Comparison of ENCODE assay signal across 17 mouse cellular contexts in genomic region chr7:110556221-110556620, GRCm38 (mm10). TPM values are rescaled to one million over a fixed set of nuclear protein-coding genes. Genes with fewer than 3 reads are reported as not detected.
A peak's percentile ranks its signal among the peaks of the same experiment; 100 is the strongest.
DNase-seq lines count a peak whose midpoint lies in the region; ATAC-seq lines count a peak whose summit lies in the region.
"Had no signal": no experiment of that assay in that cellular context is flagged by ENCODE, and none has a peak within 500 bp of the region (broad histone marks: within the 10 kb centered on the region; RNA-seq: fewer than 3 reads in every experiment).

No protein-coding gene starts in this region.

- DNase-seq in 3T3-L1 (ENCODE audit: low read depth, low spot score): peak; percentile 55
- peak; percentile 32 for DNase-seq in adipocyte (ENCODE audit: low spot score)
- peak; percentile 37 for DNase-seq in forelimb bud, embryonic 11.5 days (ENCODE audit: low read depth, low spot score)
- no peak for DNase-seq in retina, embryonic 14.5 days (ENCODE audit: low spot score)
- DNase-seq in thymus, postnatal 4 days: no peak
- no peak for DNase-seq in midbrain, embryonic 10.5 days (ENCODE audit: low spot score)
- DNase-seq: cerebellum, adult 11-12 months; heart, postnatal 36 days; lung, postnatal 4 days; midbrain, embryonic 14.5 days had no signal

- peak; percentile 71; the same call in 1 of the 2 replicates for ATAC-seq in intestine, embryonic 16.5 days
- ATAC-seq in intestine, embryonic 15.5 days: no peak
- ATAC-seq: forebrain, embryonic 15.5 days; Patski had no signal

- no peak overlapping the region for H3K27ac ChIP-seq in intestine, embryonic 16.5 days (ENCODE audit: low read length)
- H3K27ac ChIP-seq in intestine, embryonic 15.5 days: no peak overlapping the region
- H3K27ac ChIP-seq in midbrain, embryonic 10.5 days (replicated peaks): no peak overlapping the region
- H3K27ac ChIP-seq: forebrain, embryonic 15.5 days; hindbrain, embryonic 15.5 days had no signal

- no peaks in the 10 kb centered on the region for H3K4me1 ChIP-seq in intestine, embryonic 16.5 days (ENCODE audit: control insufficient read depth, insufficient read depth, low read length)
- no peaks in the 10 kb centered on the region for H3K4me1 ChIP-seq in intestine, embryonic 15.5 days (replicated peaks)
- H3K4me1 ChIP-seq in midbrain, embryonic 10.5 days: peaks cover 13% of the 10 kb centered on the region
- H3K4me1 ChIP-seq: forebrain, embryonic 15.5 days; hindbrain, embryonic 15.5 days had no signal

- no peaks in the 10 kb centered on the region for H3K27me3 ChIP-seq in intestine, embryonic 16.5 days (replicated peaks; ENCODE audit: control insufficient read depth, insufficient read depth, low read length)
- H3K27me3 ChIP-seq in intestine, embryonic 15.5 days (replicated peaks): no peaks in the 10 kb centered on the region
- H3K27me3 ChIP-seq in midbrain, embryonic 10.5 days (ENCODE audit: low read depth, poor library complexity, severe bottlenecking): no peaks in the 10 kb centered on the region
- H3K27me3 ChIP-seq: forebrain, embryonic 15.5 days; hindbrain, embryonic 15.5 days; Patski had no signal

- no peak overlapping the region for H3K9ac ChIP-seq in intestine, embryonic 16.5 days (ENCODE audit: low read depth, low read length)
- H3K9ac ChIP-seq in intestine, embryonic 15.5 days: no peak overlapping the region
- H3K9ac ChIP-seq: forebrain, embryonic 15.5 days; hindbrain, embryonic 15.5 days had no signal

- no peak overlapping the region for H3K4me2 ChIP-seq in intestine, embryonic 16.5 days (ENCODE audit: low read depth, low read length)
- H3K4me2 ChIP-seq in intestine, embryonic 15.5 days (replicated peaks): no peak overlapping the region
- H3K4me2 ChIP-seq: forebrain, embryonic 15.5 days; heart, embryonic 11.5 days; hindbrain, embryonic 15.5 days had no signal

- no peaks in the 10 kb centered on the region for H3K36me3 ChIP-seq in intestine, embryonic 16.5 days (ENCODE audit: control insufficient read depth, insufficient read depth, low read length)
- H3K36me3 ChIP-seq in intestine, embryonic 15.5 days: no peaks in the 10 kb centered on the region
- H3K36me3 ChIP-seq in midbrain, embryonic 10.5 days: peaks cover 15% of the 10 kb centered on the region

- H3K9me3 ChIP-seq in intestine, embryonic 16.5 days (ENCODE audit: control insufficient read depth, low read length): no peaks in the 10 kb centered on the region
- no peaks in the 10 kb centered on the region for H3K9me3 ChIP-seq in intestine, embryonic 15.5 days
- no peaks in the 10 kb centered on the region for H3K9me3 ChIP-seq in midbrain, embryonic 10.5 days (replicated peaks)
- H3K9me3 ChIP-seq: forebrain, embryonic 15.5 days; hindbrain, embryonic 15.5 days had no signal

- H3K4me3 ChIP-seq in intestine, embryonic 16.5 days (ENCODE audit: low read length): no peak overlapping the region
- no peak overlapping the region for H3K4me3 ChIP-seq in intestine, embryonic 15.5 days (replicated peaks)
- H3K4me3 ChIP-seq in midbrain, embryonic 10.5 days: no peak overlapping the region
- H3K4me3 ChIP-seq: erythroblast, embryonic 14.5 days; forebrain, embryonic 15.5 days; hindbrain, embryonic 15.5 days had no signal

RNA-seq across cellular contexts. Expression of gene Sbf2, which starts 58.5 kb away (rescaled TPM):
- polyA plus RNA-seq in intestine, embryonic 16.5 days (2015; fragmentation: Nextera tagmentation; extraction: Ambion mirVana): 24.7 and 26.6 TPM in 2 replicates
- polyA plus RNA-seq in intestine, embryonic 15.5 days (2015; fragmentation: Nextera tagmentation; extraction: Ambion mirVana): 33.7 and 33.9 TPM in 2 replicates
- 29.8 and 36.7 TPM in 2 replicates for polyA plus RNA-seq in midbrain, embryonic 10.5 days (2016; fragmentation: Nextera tagmentation; extraction: Ambion mirVana)
- polyA plus RNA-seq: erythroblast, embryonic 14.5 days had no signal

Comparison
In these comparisons a context has a peak if more than half of its experiments do, and no peak if none do; other contexts are left out.
1. DNase-seq: peak in 3T3-L1 (single experiment), adipocyte (single experiment) and forelimb bud, embryonic 11.5 days (single experiment); none in retina, embryonic 14.5 days (single experiment), thymus, postnatal 4 days (single experiment) and midbrain, embryonic 10.5 days (single experiment).